Mouse (Mus musculus): ENCODE measurements at regions not wholly inside any gene's neighbourhood (a gene's known extent, or its start where the extent isn't known, plus 50 kb on each side); places are given as distances from the start of the nearest gene placed in this dataset.
A peak's percentile ranks its signal among the peaks of the same experiment; 100 is the strongest.

DNA sequence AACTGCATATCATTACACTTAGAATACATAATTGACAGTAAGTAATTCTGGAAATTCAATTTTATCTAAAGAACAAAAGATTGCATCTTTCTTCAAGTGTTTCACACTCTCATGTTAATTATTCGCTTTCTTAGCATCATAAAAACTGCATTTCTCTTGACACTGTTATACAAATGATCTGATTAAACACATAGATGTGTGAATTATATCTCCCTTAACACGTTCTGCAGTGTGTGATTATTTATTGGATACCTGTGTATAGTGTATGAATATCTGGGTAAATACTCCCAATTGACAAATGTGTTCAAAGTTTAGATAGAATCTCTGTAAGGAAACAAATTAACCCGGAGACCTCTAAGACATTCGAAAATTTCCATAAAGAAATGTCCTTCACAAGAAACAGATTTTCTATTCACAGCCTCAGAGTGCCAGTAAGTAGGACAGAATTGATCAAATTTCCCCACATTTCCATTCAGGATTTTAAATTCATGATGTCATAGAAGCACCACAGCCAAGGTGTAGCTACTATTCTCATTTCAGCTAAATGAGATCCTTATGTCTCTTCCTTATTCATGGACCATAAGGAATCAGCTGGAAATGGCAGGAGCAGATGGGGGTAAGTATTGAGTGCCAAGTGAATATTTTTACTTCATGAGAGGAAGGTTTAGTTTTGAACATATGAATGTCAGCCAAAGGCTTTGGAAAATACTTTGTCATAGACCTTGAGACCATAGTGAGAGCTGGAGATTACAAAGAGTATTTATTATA is 2231.6 kb downstream of the Pcdh9 start:
- DNase-seq (ENCODE audit: low spot score in 2 of 2), result peak in 1 of 2 experiments; percentile 11

GRCm38 (mm10) chr14:91656011-91656410 is 2234.5 kb downstream of the Pcdh9 start:
- no peak for DNase-seq (ENCODE audit: low spot score in 2 of 2)

DNA sequence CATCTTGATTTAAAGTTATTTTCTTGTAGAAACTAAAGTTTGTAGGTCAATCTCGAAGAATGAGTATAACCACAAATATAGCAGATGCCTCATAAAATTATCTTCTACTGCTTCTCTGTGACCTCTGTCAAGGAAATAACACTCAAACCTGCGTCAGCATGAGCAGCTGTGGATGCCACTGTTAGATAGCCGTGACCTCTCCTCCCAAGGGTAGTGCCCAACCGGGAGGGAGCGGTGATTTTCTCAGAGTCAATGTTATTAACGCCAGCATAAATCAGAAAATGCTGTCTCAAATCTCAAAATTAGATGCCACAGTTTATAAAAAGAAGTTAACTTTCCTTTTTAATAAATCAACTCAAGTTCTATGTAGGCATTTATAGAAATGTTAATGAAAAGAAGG is 2259.5 kb downstream of the Pcdh9 start:
- DNase-seq (ENCODE audit: low spot score in 2 of 2), result no peak

GRCm38 (mm10) chr14:91614391-91614790 is 2276.1 kb downstream of the Pcdh9 start:
- DNase-seq (ENCODE audit: low spot score in 2 of 2), result no peak

DNA sequence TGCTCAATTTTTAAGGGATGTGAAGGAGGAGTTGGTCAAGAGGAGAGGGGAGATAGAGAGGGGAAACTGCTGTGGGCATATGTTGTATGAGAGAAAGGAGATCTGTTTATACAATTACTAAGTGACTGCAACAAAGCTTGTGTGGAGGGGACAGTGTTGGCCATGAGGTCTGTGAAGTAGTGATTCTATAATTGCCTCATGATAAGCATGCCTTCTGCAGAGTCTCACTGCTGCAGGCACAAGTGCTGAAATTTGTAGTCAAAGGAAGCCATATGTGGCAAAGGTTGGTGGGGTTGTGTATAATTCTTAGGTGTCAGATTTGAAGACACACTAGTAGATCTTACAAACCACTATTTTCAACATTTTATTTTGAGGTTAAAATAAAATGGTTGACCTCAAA is 2285.9 kb downstream of the Pcdh9 start:
- DNase-seq (ENCODE audit: low spot score in 2 of 2), result no peak

GRCm38 (mm10) chr14:91582462-91582861 is 2308.0 kb downstream of the Pcdh9 start:
- DNase-seq (ENCODE audit: low spot score in 2 of 2), result no peak

- peak in 1 of 2 experiments; percentile 37 for DNase-seq (ENCODE audit: low spot score in 2 of 2)
These were observed 2308.6 kb downstream of the Pcdh9 start for GRCm38 (mm10) chr14:91581684-91582424.

- DNase-seq (ENCODE audit: low spot score in 2 of 2), result no peak
These were observed 2321.4 kb downstream of the Pcdh9 start for GRCm38 (mm10) chr14:91569100-91569499.

- DNase-seq (ENCODE audit: low spot score in 2 of 2), result no peak
These were observed 2351.3 kb downstream of the Pcdh9 start for GRCm38 (mm10) chr14:91539181-91539580.

DNA sequence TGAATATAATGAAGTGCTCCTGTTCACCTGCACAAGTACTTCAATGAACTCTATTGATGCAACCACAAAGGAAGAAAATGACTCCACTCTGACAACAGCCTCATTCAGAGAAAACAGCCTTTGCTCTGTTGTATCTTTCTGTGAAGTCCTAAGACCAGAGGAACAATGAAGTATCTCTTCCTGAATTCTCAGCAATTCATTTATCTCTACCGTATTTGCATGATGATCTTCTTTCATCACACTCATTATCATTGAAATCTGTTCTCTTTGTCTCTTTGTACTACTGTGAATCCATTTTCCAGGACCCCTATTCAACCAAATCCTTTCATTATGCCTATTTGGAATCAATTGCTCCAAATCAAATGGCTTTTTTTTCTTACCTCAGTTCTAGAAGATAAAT is 2355.5 kb downstream of the Pcdh9 start:
- DNase-seq (ENCODE audit: low spot score in 2 of 2), result no peak

DNA sequence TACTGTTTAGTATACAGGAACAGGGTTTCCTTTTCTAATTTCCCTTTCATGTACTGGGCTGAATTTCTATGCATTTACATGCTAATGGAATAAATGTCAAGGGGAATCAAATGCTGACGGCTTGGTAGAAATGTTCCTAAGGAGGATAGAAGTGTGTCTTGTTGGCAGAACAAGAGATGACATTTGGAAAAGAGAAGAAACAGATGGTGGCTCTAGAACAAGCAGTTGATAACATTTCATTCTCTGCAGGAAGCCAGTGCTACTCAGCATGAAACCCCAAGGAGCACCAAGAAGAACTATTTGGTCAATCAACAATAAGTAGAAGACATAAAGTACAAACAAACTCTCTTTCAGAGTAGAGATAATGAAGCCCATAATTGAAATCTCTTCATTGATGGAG is 2392.0 kb downstream of the Pcdh9 start:
- DNase-seq (ENCODE audit: low spot score in 2 of 2), result peak in 1 of 2 experiments; percentile 23

DNA sequence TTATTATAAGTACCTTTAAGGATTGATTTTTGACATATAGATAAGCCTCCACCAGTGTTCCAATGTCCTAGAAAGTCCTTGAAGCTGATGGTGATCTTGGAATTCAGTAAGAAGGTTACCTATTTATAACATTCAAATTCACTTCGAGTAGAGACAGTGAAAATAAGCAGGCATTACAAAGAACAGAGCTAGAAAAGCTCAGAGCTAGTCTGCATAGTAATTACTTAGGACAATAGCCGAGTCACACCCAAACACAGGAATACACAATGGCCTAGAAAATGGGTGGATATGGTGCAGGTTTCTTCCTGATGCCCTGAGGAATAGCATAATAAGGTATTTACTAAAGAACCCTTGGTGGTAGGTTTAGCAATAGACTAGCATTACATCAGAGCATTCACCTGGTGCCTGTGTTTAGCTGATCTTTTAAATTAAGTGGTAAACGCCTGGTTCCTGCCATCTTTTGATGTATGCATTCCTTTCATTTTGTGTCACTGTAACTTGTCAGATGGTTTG is 2412.1 kb downstream of the Pcdh9 start:
- no peak for DNase-seq (ENCODE audit: low spot score in 2 of 2)

DNA sequence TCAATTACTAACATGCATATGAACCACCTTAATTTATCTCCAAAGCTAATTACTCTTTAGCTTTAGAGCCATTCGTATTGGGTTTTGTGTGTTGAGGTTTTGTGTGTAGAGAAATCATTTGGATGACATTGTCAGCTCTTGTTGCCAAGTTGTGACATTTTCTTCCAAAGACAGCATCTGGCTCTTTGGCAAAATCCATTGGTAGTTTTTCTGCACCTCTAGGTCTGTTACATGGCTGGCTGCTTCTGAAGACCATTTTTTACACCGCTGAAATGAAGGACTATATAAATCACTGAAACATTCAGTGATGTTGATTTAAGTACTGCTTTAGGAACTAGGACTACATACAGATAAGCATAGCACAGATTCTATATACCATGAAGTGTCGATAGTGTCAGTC is 2426.6 kb downstream of the Pcdh9 start:
- DNase-seq (ENCODE audit: low spot score in 2 of 2), result peak in 1 of 2 experiments; percentile 52

GRCm38 (mm10) chr14:91462671-91463070 is 2427.8 kb downstream of the Pcdh9 start:
- no peak for DNase-seq (ENCODE audit: low spot score in 2 of 2)

DNA sequence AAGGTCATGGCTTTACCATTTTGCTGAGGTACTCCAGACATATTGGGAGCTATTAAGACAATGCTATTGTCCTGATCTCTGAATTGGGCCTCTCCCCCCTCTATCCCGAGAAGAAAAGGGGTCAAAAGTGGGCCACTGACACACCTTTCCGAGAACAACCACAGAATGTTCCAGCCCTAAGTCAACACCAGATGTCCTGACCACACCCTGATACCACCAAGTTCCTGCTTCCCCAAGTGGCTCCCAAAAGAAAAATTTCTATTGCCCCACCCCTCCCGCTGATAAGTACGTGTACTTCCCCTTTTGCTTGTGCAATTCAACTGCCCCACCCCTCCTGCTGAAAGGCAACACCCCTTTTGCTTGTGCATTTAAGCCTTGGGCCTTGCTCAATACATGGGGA is 2431.7 kb downstream of the Pcdh9 start:
- DNase-seq (ENCODE audit: low spot score in 2 of 2), result no peak
